Mouse (Mus musculus) cerebellum, adult 11 months (tissue): ENCODE data around the gene Eml1.

Experiments used
- DNase-seq: peaks from one replicate; pipeline ENCODE4 v3.0.0; 2022

Eml1 gene

GRCm38 (mm10) chr12:108370596-108371428 is at the start of gene Eml1:
Gene Eml1 (plus strand): TSS chr12:108370957.
- no peak for DNase-seq

GRCm38 (mm10) chr12:108326401-108326800 is 44.4 kb upstream of the Eml1 start:
- DNase-seq = no peak

- no peak for DNase-seq
These were observed 42.8 kb upstream of the Eml1 start for GRCm38 (mm10) chr12:108327889-108328491.

- peak; percentile 83 for DNase-seq
These were observed 37.7 kb upstream of the Eml1 start for GRCm38 (mm10) chr12:108333056-108333455.

GRCm38 (mm10) chr12:108333481-108333882 is 37.3 kb upstream of the Eml1 start:
- no peak for DNase-seq

GRCm38 (mm10) chr12:108333895-108334445 is 36.8 kb upstream of the Eml1 start, which contains the start of gene Cyp46a1:
Gene Cyp46a1 (plus strand): TSS chr12:108334381.
- DNase-seq = peak; percentile 99

- DNase-seq = peak; percentile 40
These were observed 36.2 kb upstream of the Eml1 start for GRCm38 (mm10) chr12:108334529-108334928.

GRCm38 (mm10) chr12:108338572-108339190 is 32.1 kb upstream of the Eml1 start:
- no peak for DNase-seq

GRCm38 (mm10) chr12:108348151-108348550 is 22.6 kb upstream of the Eml1 start:
- DNase-seq = no peak

GRCm38 (mm10) chr12:108349026-108349425 is 21.7 kb upstream of the Eml1 start:
- DNase-seq = no peak

- no peak for DNase-seq
These were observed 19.8 kb upstream of the Eml1 start for GRCm38 (mm10) chr12:108350931-108351330.

- no peak for DNase-seq
These were observed 18.2 kb upstream of the Eml1 start for GRCm38 (mm10) chr12:108352371-108353136.

GRCm38 (mm10) chr12:108354284-108354683 is 16.5 kb upstream of the Eml1 start:
- DNase-seq = peak; percentile 91

- DNase-seq = peak; percentile 79
These were observed 15.5 kb upstream of the Eml1 start for GRCm38 (mm10) chr12:108355271-108355670.

GRCm38 (mm10) chr12:108355986-108356385 is 14.8 kb upstream of the Eml1 start:
- DNase-seq = no peak

GRCm38 (mm10) chr12:108363796-108364195 is 7.0 kb upstream of the Eml1 start:
- DNase-seq = peak; percentile 93

- DNase-seq = no peak
These were observed 5.4 kb upstream of the Eml1 start for GRCm38 (mm10) chr12:108365340-108365739.

- no peak for DNase-seq
These were observed 4.9 kb upstream of the Eml1 start for GRCm38 (mm10) chr12:108365868-108366267.

GRCm38 (mm10) chr12:108367909-108368308 is 2.8 kb upstream of the Eml1 start:
- DNase-seq = no peak

GRCm38 (mm10) chr12:108368921-108369320 is 1.8 kb upstream of the Eml1 start:
- no peak for DNase-seq

- DNase-seq = no peak
These were observed 640 bp downstream of the Eml1 start for GRCm38 (mm10) chr12:108371429-108371765.

GRCm38 (mm10) chr12:108372241-108372640 is 1.5 kb downstream of the Eml1 start:
- DNase-seq = peak; percentile 69

GRCm38 (mm10) chr12:108373611-108374010 is 2.9 kb downstream of the Eml1 start:
- no peak for DNase-seq
